Mouse (Mus musculus) natural killer cell, adult 2 months (primary cell): ENCODE data around the gene Tbl1xr1.

Experiments
- DNase-seq, 2 experiments: peaks; one replicate each; pipeline ENCODE4 v3.0.0; 2022; ENCODE audit warnings: low spot score in 2 of 2

Tbl1xr1 gene

DNA sequence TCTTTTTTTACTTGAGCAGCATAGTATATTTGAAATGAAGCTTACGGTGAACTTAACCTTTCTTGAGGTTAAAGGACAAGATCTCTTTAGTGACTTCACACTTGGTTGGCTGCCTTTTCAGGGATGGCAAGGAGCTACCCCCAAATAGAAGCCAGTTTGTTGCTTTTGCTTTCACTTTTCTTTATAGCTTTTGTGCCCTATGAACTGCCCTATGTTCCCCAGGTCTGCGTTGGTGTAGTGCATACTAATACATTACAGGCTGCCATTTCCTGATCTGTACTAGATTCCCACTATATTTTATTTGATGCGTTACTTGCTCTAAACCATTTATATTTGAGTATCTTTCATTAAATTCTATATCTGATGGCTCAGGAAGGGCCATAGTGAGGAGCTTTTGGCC lies 127.7 kb downstream of the Tbl1xr1 start:
- DNase-seq: no peak

DNA sequence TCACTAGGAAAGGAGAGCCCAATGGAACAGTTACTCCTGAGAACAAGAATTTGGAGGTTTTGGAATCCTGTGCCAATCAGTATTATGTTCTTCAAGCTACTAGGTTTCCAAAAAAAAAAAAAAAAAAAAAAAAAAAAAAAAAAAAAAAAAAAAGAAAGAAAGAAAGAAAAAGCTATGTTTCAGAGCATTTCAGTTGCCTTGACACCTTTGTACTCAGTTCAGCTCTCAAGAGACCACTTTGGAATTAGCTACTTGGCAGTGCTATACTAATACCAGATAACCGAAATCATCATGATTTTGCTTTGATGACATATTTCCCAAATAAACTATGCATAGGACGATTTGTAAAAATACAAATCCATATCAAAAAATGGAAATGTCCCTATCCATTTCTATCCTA lies 145.1 kb downstream of the Tbl1xr1 start:
- DNase-seq: no peak

DNA sequence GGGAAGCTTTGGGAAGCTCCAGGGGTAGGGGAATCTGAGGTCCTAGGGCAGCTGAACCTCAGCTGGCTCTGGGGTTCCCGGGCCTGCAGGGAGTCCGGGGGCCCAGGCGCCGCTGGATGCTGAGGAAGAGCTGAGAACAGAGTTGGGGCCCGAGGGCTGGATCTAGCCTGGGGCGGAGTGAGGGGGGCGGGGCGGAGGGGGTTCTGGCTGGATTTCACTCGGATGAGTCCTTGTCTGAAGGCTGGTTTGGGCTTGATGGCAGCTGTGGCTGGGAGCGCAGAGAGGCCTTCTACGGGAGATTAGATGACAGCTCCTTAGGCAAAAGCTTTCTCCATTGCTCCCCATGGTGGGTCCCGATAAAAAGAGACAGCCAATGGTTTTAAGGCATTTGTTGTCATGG lies 145.9 kb downstream of the Tbl1xr1 start:
- DNase-seq: no peak

DNA sequence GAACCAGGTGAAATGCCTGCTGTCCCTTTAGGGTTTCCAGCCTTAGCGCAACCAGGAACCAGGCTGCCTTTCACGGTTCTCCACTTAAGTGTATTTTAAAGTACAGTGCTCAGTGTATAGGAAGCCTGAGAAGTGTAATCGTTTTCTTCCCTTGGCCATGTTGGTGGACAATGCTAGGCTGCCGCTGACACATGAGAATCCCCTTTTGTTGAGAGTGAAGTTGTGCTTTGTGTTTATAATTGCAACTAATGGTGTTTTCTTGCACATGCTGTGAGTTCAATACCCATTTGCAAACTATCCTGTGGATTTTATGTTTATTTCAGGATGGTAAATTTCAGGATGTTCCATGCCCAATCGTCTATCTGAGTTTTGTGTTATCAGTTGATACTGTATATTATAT lies 146.6 kb downstream of the Tbl1xr1 start:
- no peak for DNase-seq

DNA sequence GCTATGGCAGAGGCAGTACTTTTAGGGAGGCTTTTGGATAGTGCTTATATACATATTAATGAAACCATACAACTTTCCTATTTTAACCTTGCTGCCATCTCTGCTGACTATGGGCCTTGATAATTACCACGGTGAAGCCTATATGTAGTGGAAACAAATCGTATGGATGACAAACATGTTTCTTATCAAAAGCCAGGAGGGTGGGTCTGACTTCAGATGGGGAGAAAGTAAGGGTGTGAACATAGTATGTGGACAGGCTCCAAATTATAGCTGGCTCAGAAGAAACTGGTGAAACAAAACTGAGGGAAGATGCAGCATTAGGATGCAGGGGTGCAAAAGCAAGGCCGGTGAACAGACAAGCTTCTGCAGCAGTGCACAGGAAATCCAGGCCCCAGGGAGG lies 151.6 kb downstream of the Tbl1xr1 start:
- no peak for DNase-seq

DNA sequence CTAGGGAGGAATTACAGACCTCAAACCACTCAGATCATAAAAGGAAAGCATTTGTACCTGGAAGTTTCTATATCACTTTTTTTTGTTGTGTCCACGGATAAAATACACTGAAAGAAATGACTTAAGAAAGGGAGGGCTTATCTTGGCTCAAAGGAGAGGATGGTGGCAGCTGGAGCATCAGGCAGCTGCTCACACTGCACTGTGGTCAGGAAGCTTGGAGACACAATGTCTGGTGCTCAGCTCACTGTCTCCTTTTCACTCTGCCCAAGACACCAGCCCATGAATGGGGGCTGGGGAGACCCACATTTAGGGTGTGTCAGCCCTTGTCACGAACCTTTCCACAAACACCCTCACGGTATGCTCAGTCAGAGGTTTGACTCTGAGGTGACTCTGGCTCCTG lies 154.2 kb downstream of the Tbl1xr1 start:
- DNase-seq: no peak

DNA sequence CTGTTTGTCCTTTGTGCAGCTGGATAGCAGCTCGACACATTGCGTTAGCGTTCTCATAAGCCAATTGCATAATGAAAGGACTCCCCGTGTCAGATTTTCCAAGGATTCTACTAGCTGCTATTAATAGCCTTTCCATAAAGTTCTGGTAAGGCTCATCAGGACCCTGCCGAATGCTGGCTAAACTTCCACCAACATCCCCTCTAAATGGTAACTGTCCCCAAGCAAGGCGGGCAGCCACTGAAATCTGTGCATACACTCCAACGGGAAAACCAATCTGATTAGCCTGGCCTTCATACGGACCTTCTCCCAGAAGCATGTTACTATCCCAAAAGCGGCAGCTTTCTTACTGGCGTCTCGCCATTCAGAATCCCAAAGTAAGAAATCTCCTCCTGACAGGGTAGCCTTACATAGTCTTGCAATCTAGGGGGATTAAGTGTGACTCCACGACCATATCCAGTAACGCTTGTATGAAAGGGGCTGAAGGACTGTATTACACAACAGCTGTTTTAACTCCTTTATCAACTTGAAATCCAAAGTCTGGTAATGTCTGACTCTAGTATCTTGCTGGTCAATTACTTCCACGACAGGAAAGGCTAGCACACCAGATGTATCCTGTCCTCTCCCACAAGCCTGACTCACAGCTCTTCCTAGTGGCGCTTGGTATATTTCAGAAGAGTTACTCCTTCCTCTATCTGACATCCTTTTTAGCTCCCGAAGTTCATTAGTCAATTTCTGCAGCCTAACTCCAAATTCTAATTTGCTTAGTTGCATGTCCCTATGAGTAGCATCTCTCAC lies 161.9 kb downstream of the Tbl1xr1 start:
- DNase-seq: no peak
